Mouse (Mus musculus) urinary bladder, postnatal 10 days (tissue): ENCODE results near the gene Ube2q1.
"Not testable (repeated sequence)": the region's sequence is repeated elsewhere in the genome, so short reads cannot be mapped to it uniquely, and the experiment has no call there.

ENCODE experiments used
- DNase-seq: peaks from one replicate; pipeline ENCODE4 v3.0.0; 2022; ENCODE audit warnings: low spot score

Ube2q1 gene

DNA sequence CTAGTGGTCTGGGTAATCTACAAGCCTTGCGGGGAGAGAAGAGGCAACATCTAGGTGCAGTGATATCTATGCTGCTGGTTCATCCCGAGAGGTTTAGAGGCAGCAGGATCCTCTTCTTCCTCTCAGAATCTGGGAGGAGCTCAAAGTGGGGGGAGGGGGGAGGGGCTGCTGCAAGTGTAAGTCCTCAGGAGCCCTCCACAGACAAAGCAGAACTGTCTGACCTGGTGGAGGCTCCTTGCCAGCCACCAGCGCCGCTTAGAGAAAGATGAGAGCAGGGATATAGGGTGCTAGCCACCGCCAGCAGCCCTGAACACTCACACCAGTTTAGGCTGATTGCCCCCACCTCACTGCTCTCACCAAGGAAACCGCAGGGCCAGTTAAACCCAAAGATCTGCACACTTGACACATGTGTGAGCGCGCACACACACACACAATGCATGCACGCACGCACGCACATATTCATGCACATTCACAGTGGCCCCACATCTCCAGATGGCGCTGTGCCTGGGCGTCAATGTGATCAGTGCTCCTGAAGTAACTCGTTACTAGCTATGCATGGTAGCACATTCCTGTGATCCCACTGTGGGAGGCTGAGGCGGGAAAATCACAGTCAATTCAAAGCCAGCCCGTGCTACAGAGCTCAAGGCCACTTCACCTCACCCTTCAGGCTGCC lies 15.4 kb downstream of the Ube2q1 start:
- DNase-seq: no peak

DNA sequence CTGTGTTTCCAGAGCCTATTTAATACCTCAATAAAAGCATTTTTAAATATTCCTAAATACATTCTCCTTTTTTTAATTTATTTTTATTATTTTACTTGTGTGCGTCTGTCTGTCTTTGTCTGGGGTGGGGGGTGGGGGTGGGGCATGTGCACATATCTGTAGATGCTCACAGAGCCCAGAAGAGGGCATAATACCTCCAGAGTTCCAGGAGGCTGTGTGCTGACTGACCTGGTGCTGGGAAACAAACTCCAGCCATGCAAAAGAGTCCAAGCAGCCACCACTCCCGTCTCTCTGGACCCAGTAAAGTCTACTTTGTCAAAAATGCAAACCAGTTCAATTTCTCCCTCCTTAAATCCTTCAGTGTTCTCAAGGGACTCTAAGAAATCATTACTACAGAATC lies 21.2 kb downstream of the Ube2q1 start:
- no peak for DNase-seq

DNA sequence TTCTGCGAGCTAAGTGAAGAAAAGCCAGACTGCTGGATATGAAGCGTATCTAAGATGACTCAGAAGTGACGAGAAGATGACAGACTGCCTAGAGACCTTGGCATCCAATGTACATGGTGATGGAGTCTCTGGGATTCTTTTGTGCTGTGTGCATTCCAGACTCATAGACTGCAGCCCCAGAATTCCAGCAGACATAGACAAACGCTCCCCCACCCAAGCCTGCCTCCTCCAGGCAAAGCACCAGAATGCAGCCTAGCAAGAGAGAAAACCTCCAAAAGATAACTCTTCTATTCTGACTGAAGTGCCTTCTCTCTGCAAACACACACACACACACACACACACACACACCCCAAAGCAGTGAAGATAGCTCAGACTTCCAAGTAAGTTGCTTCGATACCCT lies 22.3 kb downstream of the Ube2q1 start:
- DNase-seq: no peak

GRCm38 (mm10) chr3:89796358-89796757 lies 22.9 kb downstream of the Ube2q1 start:
- DNase-seq: no peak

GRCm38 (mm10) chr3:89798518-89798917 lies 25.1 kb downstream of the Ube2q1 start:
- DNase-seq: no peak

GRCm38 (mm10) chr3:89799476-89799875 lies 26.1 kb downstream of the Ube2q1 start:
- no peak for DNase-seq

- DNase-seq: not testable (repeated sequence)
Observed at GRCm38 (mm10) chr3:89800078-89800477, 26.7 kb downstream of the Ube2q1 start.

- no peak for DNase-seq
Observed at GRCm38 (mm10) chr3:89800774-89801506, 27.5 kb downstream of the Ube2q1 start.

- DNase-seq: no peak
Observed at GRCm38 (mm10) chr3:89801507-89801847, 28.1 kb downstream of the Ube2q1 start.

- no peak for DNase-seq
Observed at GRCm38 (mm10) chr3:89802876-89803275, 29.5 kb downstream of the Ube2q1 start.

- no peak for DNase-seq
Observed at GRCm38 (mm10) chr3:89805179-89805578, 31.8 kb downstream of the Ube2q1 start.

GRCm38 (mm10) chr3:89806751-89807150 lies 33.3 kb downstream of the Ube2q1 start:
- DNase-seq: no peak

DNA sequence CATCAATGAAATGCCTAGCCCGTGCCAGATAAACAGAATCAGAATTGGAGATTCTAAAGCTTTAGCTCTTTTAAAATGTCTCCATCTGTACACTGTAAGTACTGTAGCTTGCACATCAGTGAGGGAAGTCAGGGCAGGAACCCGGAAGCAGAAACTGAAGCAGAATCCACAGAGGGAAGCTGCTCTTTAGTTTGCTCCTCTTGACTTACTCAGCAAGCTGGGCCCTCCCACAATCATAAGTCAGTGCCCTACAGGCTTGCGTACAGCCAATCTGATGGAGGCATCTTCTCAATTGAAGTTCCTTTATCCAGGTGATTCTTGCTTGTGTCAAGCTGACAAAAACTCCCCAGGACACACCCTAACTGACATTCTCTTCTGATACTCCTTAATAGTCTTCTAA lies 33.8 kb downstream of the Ube2q1 start:
- DNase-seq: no peak

DNA sequence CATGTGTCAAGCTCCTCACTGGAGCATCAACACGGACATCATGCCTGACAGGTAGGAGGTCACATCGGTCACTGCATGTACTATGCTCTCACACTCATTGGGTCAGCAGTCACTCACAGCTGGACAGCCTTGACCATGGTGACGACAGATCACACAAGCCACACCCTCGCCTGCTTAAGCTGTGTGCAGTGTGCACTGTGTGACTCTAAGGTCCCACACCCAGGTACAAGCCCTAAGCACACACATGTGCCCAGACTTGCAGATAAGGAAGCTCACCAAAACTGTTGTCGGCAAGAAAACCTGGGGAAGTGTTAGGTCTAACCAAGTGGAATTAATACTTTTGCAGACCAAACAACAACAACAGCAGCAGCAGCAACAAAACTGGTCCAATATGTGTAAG lies 34.5 kb downstream of the Ube2q1 start:
- no peak for DNase-seq

- DNase-seq: no peak
Observed at GRCm38 (mm10) chr3:89808638-89809037, 35.2 kb downstream of the Ube2q1 start.

DNA sequence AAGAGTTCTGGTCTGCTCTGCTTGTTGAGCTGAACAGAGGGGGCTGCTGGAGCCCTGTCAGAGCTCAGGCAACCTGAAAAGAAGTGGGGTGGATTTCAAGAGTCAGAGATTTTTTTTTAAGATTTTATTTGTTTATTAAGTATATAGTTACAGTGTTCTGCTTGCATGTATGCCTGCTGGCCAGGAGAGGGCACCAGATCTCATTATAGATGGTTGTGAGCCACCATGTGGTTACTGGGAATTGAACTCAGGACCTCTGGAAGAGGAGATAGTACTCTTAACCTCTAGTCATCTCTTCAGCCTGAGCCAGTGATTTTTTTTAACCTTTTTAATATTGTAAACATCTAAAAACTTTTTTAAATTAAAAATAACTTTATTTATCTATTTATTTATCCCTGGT lies 37.4 kb downstream of the Ube2q1 start:
- no peak for DNase-seq

DNA sequence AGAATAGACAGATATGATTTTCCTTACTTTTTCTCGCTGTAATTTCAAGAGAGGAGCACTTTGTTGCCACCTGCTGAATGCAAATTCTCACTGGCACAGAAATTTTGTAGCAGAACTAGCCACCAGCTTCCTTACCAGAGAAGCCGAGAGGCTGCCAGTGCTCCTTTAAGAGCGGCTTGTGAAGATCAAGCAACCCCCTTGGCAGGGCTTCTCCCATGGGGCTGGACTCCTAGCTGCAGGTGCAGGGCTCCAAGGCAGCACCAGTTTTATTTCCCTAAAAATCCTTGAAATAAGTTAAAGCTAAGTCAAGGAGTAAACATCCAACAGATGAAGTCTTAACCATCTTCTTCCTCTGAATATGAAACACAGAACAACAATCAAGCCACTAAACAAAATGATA lies 38.8 kb downstream of the Ube2q1 start:
- DNase-seq: no peak

DNA sequence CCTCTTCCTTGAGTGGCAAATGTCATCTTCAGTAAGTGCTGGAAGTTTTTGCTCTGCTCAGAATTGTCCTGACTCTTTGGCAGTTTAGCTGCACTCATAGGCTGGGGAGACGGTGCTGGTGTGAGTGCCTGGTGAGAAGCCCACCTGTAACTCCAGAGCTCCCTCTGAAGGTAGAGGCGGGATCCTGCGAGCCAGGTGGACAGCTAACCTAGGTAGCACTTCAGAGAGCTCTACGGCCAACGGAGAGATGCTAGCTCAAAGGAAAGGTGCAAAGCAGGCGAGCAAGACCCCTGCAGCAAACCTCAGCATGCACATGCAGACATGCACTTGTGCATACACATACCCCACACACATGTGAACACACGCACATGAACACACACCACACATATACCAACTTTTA lies 40.6 kb downstream of the Ube2q1 start:
- DNase-seq: no peak

DNA sequence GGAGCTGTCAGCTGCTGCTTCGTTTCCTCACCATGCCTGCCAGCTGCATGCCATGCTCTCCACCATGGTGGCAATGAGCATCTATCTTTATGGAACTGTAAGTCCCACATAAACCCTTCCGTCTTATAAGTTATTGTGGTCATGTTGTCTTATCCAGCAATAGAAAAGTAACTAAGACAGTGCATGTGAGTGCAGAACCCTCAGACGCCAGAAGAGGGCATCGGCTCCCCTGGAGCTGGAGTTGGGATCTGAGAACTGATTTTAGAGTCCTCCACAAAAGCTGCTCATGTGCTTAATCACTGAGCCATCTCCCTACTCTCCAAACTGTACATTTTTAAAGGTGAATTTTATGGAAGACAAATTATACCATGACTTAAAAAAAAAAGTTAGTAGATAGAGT lies 43.6 kb downstream of the Ube2q1 start:
- no peak for DNase-seq

GRCm38 (mm10) chr3:89818605-89819004 lies 45.2 kb downstream of the Ube2q1 start:
- DNase-seq: no peak

- DNase-seq: no peak
Observed at GRCm38 (mm10) chr3:89819897-89820296, 46.5 kb downstream of the Ube2q1 start.

DNA sequence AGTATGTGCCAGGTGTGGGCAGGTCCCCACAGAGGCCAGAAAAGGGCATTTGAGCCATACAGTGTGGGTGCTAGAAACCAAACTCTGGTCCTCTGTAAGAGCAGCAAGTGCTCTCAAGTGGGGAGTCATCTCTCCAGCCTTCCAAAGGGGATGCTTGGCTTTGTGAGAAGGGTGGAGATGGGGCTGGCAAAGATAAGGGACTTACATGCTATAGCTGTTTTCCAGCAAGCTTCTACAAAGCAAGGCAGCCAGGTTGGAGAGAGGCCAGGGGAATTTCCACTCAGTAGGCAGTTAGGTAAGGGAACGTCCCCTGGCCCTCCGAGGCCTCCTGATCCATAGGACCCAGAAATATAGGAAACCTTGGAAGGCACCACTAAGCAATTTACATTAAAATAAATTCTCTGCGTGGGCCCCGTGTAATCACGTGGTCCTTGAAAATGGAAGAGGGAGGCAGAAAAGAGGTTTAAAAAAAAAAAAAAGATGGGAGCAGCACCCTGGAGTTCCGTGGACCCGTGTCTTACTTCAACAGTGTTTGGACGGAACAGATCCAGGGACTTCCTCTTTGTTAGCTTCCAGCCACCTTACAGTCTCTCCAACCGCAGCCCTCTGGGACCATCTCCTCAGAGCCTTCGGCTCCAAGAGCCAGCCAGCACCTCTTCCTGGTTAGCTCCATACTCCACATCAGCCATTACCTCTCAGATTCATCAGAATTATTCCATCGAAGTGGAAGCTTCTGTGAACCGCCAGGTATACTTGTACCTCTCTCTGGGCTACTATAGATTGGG lies 47.1 kb downstream of the Ube2q1 start:
- DNase-seq: no peak

DNA sequence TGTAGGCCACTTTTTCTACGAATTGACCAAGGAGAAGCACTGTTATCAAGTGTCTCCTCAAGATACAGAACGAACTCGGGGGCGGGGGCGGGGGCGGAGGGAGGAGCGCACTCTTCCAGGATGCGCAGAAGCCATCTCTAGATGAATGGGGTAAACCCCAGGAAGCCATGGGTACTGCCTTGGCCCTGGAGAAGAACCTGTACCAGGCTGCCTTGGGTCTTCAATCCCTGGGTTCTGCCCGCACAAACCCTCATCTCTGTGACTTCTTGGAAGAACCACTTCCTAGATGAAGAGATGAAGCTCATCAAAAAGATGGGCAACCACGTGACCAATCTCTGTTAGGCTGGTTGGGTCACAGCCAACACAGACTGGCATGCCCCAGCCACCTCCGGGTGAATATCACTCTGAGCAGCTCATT lies 47.7 kb downstream of the Ube2q1 start:
- DNase-seq: no peak
